Mouse (Mus musculus) hindlimb bud, embryonic 11.5 days (tissue): ENCODE results near the gene Cwf19l1.

Source experiments
- DNase-seq: peaks from one replicate; pipeline ENCODE4 v3.0.0-alpha.2; 2012; ENCODE audit warnings: low read depth, low spot score; ENCODE audit errors: extremely low spot score

Gene Cwf19l1

DNA sequence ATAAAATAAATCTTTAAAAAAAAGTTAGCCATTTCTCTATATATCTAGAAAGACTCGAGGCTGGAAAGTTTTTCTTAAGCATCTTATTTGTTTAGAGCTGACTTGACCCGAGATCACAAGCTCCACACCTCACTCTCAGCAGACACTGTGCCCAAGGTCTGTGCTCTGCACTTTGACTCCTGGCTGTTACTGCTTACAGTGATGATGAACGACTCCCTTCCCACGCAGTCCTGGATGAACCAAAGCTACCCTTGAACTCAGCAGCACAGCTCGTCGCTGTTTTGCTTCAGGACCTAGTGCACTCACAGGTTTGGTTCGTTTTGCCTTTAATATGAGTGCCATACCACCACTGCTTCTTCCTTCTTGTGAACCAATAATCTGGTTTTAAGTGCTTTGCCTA is 71.9 kb downstream of the Cwf19l1 start:
- no peak for DNase-seq

DNA sequence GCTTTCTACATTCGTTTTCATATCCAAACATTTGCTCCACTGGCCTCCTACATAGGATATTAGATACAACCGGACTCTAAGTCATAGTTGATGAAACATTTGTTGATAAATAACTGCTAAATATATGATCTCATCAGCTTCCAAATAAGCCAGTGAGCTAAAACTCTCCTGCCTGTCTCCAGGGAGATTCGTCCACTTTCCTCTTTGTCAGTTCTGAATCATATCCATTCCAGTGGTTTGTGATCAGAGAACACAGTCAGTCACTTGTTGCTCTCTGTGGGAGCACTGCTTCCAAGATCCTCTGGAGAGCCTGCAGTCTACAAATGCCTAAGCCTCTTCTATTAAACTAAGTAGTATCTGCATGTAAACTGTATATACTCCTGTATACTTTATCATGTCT is 75.5 kb downstream of the Cwf19l1 start:
- no peak for DNase-seq
